Mouse (Mus musculus) neural tube, embryonic 15.5 days (tissue): Measurements from ENCODE around the gene Atg16l2. TPM values are rescaled to one million over a fixed set of nuclear protein-coding genes. Genes with fewer than 3 reads are reported as not detected.
A peak's percentile ranks its signal among the peaks of the same experiment; 100 is the strongest.

Experiments
- ATAC-seq: fragments of 200-750 bp; cut with Nextera tagmentation; 2 replicates; pipeline ENCODE4 v1.8.0; 2017; ENCODE audit warnings: mild to moderate bottlenecking, moderate TSS enrichment, moderate library complexity; ENCODE audit not compliant: low FRiP score
- H3K27ac ChIP-seq: fragments of 300-500 bp; sonication (generic); replicated peaks from 2 replicates; pipeline ENCODE4 v1.5.1; 2015; ENCODE audit warnings: mild to moderate bottlenecking, inconsistent platforms
- H3K27me3 ChIP-seq: fragments of 300-500 bp; sonication (generic); replicated peaks from 2 replicates; pipeline ENCODE4 v1.6.1; 2015; ENCODE audit warnings: inconsistent platforms
- H3K36me3 ChIP-seq: fragments of 300-500 bp; sonication (generic); 2 replicates; pipeline ENCODE4 v1.6.1; 2015; ENCODE audit warnings: inconsistent platforms
- H3K4me1 ChIP-seq: fragments of 300-500 bp; sonication (generic); 2 replicates; pipeline ENCODE4 v1.6.1; 2015; ENCODE audit warnings: inconsistent platforms
- H3K4me2 ChIP-seq: fragments of 300-500 bp; sonication (generic); 2 replicates; pipeline ENCODE4 v1.6.1; 2015; ENCODE audit warnings: inconsistent platforms, mild to moderate bottlenecking, moderate library complexity
- H3K4me3 ChIP-seq: fragments of 300-500 bp; sonication (generic); replicated peaks from 2 replicates; pipeline ENCODE4 v1.5.1; 2015; ENCODE audit warnings: mild to moderate bottlenecking, inconsistent platforms
- H3K9ac ChIP-seq: fragments of 300-500 bp; sonication (generic); replicated peaks from 2 replicates; pipeline ENCODE4 v1.6.1; 2015; ENCODE audit warnings: mild to moderate bottlenecking, inconsistent platforms
- H3K9me3 ChIP-seq: fragments of 300-500 bp; sonication (generic); replicated peaks from 2 replicates; pipeline ENCODE4 v1.6.1; 2016; ENCODE audit warnings: inconsistent platforms
- WGBS: fragments of 180-500 bp; shearing (Covaris S2); methylation state at CpG from one replicate; pipeline ENCODE4 v1.1.7; 2015; ENCODE audit warnings: mixed read lengths; 5-methylcytosine and 5-hydroxymethylcytosine counted together
- polyA plus RNA-seq: library from polyadenylated mRNA; unstranded; fragments of >200 nt; fragmentation: Nextera tagmentation; extraction: Ambion mirVana; gene quantifications from 2 replicates; pipeline ENCODE4 v1.2.1, GENCODE M21; 2015

The Atg16l2 gene
- polyA plus RNA-seq, 1 experiment from 2014 or later = 33.1 TPM

GRCm38 (mm10) chr7:101319796-101320195, 17.7 kb upstream of the Atg16l2 start:
- H3K27me3 ChIP-seq = peaks cover 22% of the 10 kb centered on the region
- H3K9ac ChIP-seq = no peak overlapping the region
- no peak overlapping the region for H3K27ac ChIP-seq
- H3K4me1 ChIP-seq = peaks cover 26% of the 10 kb centered on the region
- no peak overlapping the region for H3K4me2 ChIP-seq
- no peaks in the 10 kb centered on the region for H3K36me3 ChIP-seq
- 87% methylated on average over 1 of the region's 1 CpGs for WGBS
- no peaks in the 10 kb centered on the region for H3K9me3 ChIP-seq
- no peak for ATAC-seq
- no peak overlapping the region for H3K4me3 ChIP-seq

GRCm38 (mm10) chr7:101318848-101319247, 16.8 kb upstream of the Atg16l2 start:
- no peak overlapping the region for H3K4me3 ChIP-seq
- ATAC-seq = no peak
- H3K27me3 ChIP-seq = peaks cover 22% of the 10 kb centered on the region
- no peak overlapping the region for H3K27ac ChIP-seq
- H3K9me3 ChIP-seq = no peaks in the 10 kb centered on the region
- H3K4me1 ChIP-seq = peaks cover 23% of the 10 kb centered on the region
- H3K4me2 ChIP-seq = no peak overlapping the region
- H3K36me3 ChIP-seq = no peaks in the 10 kb centered on the region
- H3K9ac ChIP-seq = no peak overlapping the region
- WGBS = 76% methylated on average over 4 of the region's 4 CpGs

- no peak for ATAC-seq
- WGBS = 79% methylated on average over 3 of the region's 3 CpGs
- Histone ChIP-seq H3K36me3 (no peaks in the 10 kb centered on the region), H3K4me2 (no peak within 1 kb of the TSS), H3K4me3 (no peak within 1 kb of the TSS), H3K4me1 (peaks cover 16% of the 10 kb centered on the region), H3K27me3 (peaks cover 21% of the 10 kb centered on the region), H3K9ac (no peak within 1 kb of the TSS), H3K27ac (no peak within 1 kb of the TSS), H3K9me3 (no peaks in the 10 kb centered on the region)
Measured at GRCm38 (mm10) chr7:101317014-101317413, 15.0 kb upstream of the Atg16l2 start, which contains the start of gene Stard10. Gene Stard10, plus strand, starts transcription at chr7:101317086.

GRCm38 (mm10) chr7:101316591-101317001, 14.5 kb upstream of the Atg16l2 start:
- ATAC-seq = no peak
- peaks cover 12% of the 10 kb centered on the region for H3K4me1 ChIP-seq
- no peaks in the 10 kb centered on the region for H3K9me3 ChIP-seq
- WGBS = 68% methylated on average over 6 of the region's 6 CpGs
- no peak overlapping the region for H3K27ac ChIP-seq
- no peak overlapping the region for H3K4me2 ChIP-seq
- H3K4me3 ChIP-seq = no peak overlapping the region
- no peak overlapping the region for H3K9ac ChIP-seq
- H3K27me3 ChIP-seq = peaks cover 19% of the 10 kb centered on the region
- no peaks in the 10 kb centered on the region for H3K36me3 ChIP-seq

GRCm38 (mm10) chr7:101315699-101316098, 13.6 kb upstream of the Atg16l2 start:
- Histone ChIP-seq H3K4me1 (peaks cover 10% of the 10 kb centered on the region), H3K4me3 (no peak overlapping the region), H3K9ac (no peak overlapping the region), H3K4me2 (no peak overlapping the region), H3K36me3 (no peaks in the 10 kb centered on the region), H3K9me3 (no peaks in the 10 kb centered on the region), H3K27ac (no peak overlapping the region), H3K27me3 (peaks cover 19% of the 10 kb centered on the region)
- ATAC-seq = no peak

- 75% methylated on average over 5 of the region's 5 CpGs for WGBS
- no peak for ATAC-seq
- no peak overlapping the region for H3K9ac ChIP-seq
- peaks cover 10% of the 10 kb centered on the region for H3K27me3 ChIP-seq
- no peaks in the 10 kb centered on the region for H3K36me3 ChIP-seq
- H3K4me3 ChIP-seq = no peak overlapping the region
- H3K4me2 ChIP-seq = no peak overlapping the region
- peaks cover 7% of the 10 kb centered on the region for H3K4me1 ChIP-seq
- H3K9me3 ChIP-seq = no peaks in the 10 kb centered on the region
- no peak overlapping the region for H3K27ac ChIP-seq
Measured at GRCm38 (mm10) chr7:101314396-101314795, 12.3 kb upstream of the Atg16l2 start.

GRCm38 (mm10) chr7:101313033-101313432, 11.0 kb upstream of the Atg16l2 start:
- no peaks in the 10 kb centered on the region for H3K9me3 ChIP-seq
- H3K9ac ChIP-seq = no peak overlapping the region
- no peak for ATAC-seq
- 66% methylated on average over 3 of the region's 3 CpGs for WGBS
- H3K4me3 ChIP-seq = no peak overlapping the region
- H3K4me2 ChIP-seq = no peak overlapping the region
- no peaks in the 10 kb centered on the region for H3K27me3 ChIP-seq
- peaks cover 7% of the 10 kb centered on the region for H3K4me1 ChIP-seq
- no peaks in the 10 kb centered on the region for H3K36me3 ChIP-seq
- no peak overlapping the region for H3K27ac ChIP-seq

GRCm38 (mm10) chr7:101311061-101311460, 9.0 kb upstream of the Atg16l2 start:
- peak overlapping the region; percentile 28; the same call in 1 of the 2 replicates for H3K9ac ChIP-seq
- peak overlapping the region; percentile 81 for H3K4me3 ChIP-seq
- peak overlapping the region; percentile 60 for H3K4me2 ChIP-seq
- no peaks in the 10 kb centered on the region for H3K27me3 ChIP-seq
- H3K4me1 ChIP-seq = peaks cover 7% of the 10 kb centered on the region
- peak overlapping the region; percentile 96 for H3K27ac ChIP-seq
- no peak for ATAC-seq
- no peaks in the 10 kb centered on the region for H3K9me3 ChIP-seq
- H3K36me3 ChIP-seq = no peaks in the 10 kb centered on the region
- WGBS = 23% methylated on average over 2 of the region's 2 CpGs

- Histone ChIP-seq H3K4me2 (peak overlapping the region; percentile 60), H3K4me1 (peaks cover 7% of the 10 kb centered on the region), H3K4me3 (peak overlapping the region; percentile 81), H3K27me3 (no peaks in the 10 kb centered on the region), H3K27ac (peak overlapping the region; percentile 96), H3K9me3 (no peaks in the 10 kb centered on the region), H3K9ac (peak overlapping the region; percentile 64), H3K36me3 (no peaks in the 10 kb centered on the region)
- ATAC-seq = peak; percentile 94
- under 1% methylated on average over 43 of the region's 43 CpGs for WGBS
Measured at GRCm38 (mm10) chr7:101310327-101311028, 8.4 kb upstream of the Atg16l2 start.

- no peaks in the 10 kb centered on the region for H3K27me3 ChIP-seq
- peaks cover 7% of the 10 kb centered on the region for H3K4me1 ChIP-seq
- no peaks in the 10 kb centered on the region for H3K9me3 ChIP-seq
- H3K4me2 ChIP-seq = peak overlapping the region; percentile 60
- H3K36me3 ChIP-seq = no peaks in the 10 kb centered on the region
- peak overlapping the region; percentile 64; the same call in 1 of the 2 replicates for H3K9ac ChIP-seq
- ATAC-seq = no peak
- peak overlapping the region; percentile 81 for H3K4me3 ChIP-seq
- H3K27ac ChIP-seq = peak overlapping the region; percentile 96
- WGBS = 35% methylated on average over 5 of the region's 5 CpGs
Measured at GRCm38 (mm10) chr7:101309985-101310326, 7.9 kb upstream of the Atg16l2 start.

GRCm38 (mm10) chr7:101306841-101307240, 4.8 kb upstream of the Atg16l2 start:
- H3K27ac ChIP-seq = no peak overlapping the region
- no peaks in the 10 kb centered on the region for H3K9me3 ChIP-seq
- no peaks in the 10 kb centered on the region for H3K36me3 ChIP-seq
- H3K9ac ChIP-seq = no peak overlapping the region
- no peak overlapping the region for H3K4me3 ChIP-seq
- H3K4me2 ChIP-seq = no peak overlapping the region
- 55% methylated on average over 2 of the region's 2 CpGs for WGBS
- peaks cover 14% of the 10 kb centered on the region for H3K4me1 ChIP-seq
- no peaks in the 10 kb centered on the region for H3K27me3 ChIP-seq
- ATAC-seq = no peak

GRCm38 (mm10) chr7:101302691-101303090, 640 bp upstream of the Atg16l2 start:
- 23% methylated on average over 7 of the region's 7 CpGs for WGBS
- no peaks in the 10 kb centered on the region for H3K36me3 ChIP-seq
- H3K4me3 ChIP-seq = peak overlapping the region; percentile 66
- peak overlapping the region; percentile 75; the same call in 1 of the 2 replicates for H3K27ac ChIP-seq
- peak overlapping the region; percentile 61 for H3K9ac ChIP-seq
- H3K4me1 ChIP-seq = peaks cover 24% of the 10 kb centered on the region
- ATAC-seq = no peak
- H3K9me3 ChIP-seq = no peaks in the 10 kb centered on the region
- peaks cover 16% of the 10 kb centered on the region for H3K27me3 ChIP-seq
- peak overlapping the region; percentile 83 for H3K4me2 ChIP-seq
